Mouse (Mus musculus): ENCODE data around the gene Ehd4. TPM values are rescaled to one million over a fixed set of nuclear protein-coding genes. Genes with fewer than 3 reads are reported as not detected.

Gene Ehd4
- total RNA-seq, 1 experiment from 2014 or later: 34.2 TPM

- ATAC-seq (replicated peaks in 1 of 2; ENCODE audit: insufficient read depth in 1 of 2, low FRiP score in 2 of 2, low TSS enrichment in 1 of 2, low read depth in 1 of 2, poor library complexity in 2 of 2, severe bottlenecking in 2 of 2): no peak
Observed at GRCm38 (mm10) chr2:120097868-120098267, 56.5 kb downstream of the Ehd4 start.

- ATAC-seq (replicated peaks in 1 of 2; ENCODE audit: insufficient read depth in 1 of 2, low FRiP score in 2 of 2, low TSS enrichment in 1 of 2, low read depth in 1 of 2, poor library complexity in 2 of 2, severe bottlenecking in 2 of 2): no peak
Observed at GRCm38 (mm10) chr2:120096711-120097110, 57.7 kb downstream of the Ehd4 start.

- ATAC-seq (replicated peaks in 1 of 2; ENCODE audit: insufficient read depth in 1 of 2, low FRiP score in 2 of 2, low TSS enrichment in 1 of 2, low read depth in 1 of 2, poor library complexity in 2 of 2, severe bottlenecking in 2 of 2): no peak
Observed at GRCm38 (mm10) chr2:120096191-120096590, 58.2 kb downstream of the Ehd4 start.

GRCm38 (mm10) chr2:120095171-120095570, 59.2 kb downstream of the Ehd4 start:
- no peak for ATAC-seq (replicated peaks in 1 of 2; ENCODE audit: insufficient read depth in 1 of 2, low FRiP score in 2 of 2, low TSS enrichment in 1 of 2, low read depth in 1 of 2, poor library complexity in 2 of 2, severe bottlenecking in 2 of 2)

- ATAC-seq (replicated peaks in 1 of 2; ENCODE audit: insufficient read depth in 1 of 2, low FRiP score in 2 of 2, low TSS enrichment in 1 of 2, low read depth in 1 of 2, poor library complexity in 2 of 2, severe bottlenecking in 2 of 2): peak; percentile 67 to 68
Observed at GRCm38 (mm10) chr2:120093671-120094430, 60.6 kb downstream of the Ehd4 start.

GRCm38 (mm10) chr2:120090979-120091378, 63.4 kb downstream of the Ehd4 start:
- no peak for ATAC-seq (replicated peaks in 1 of 2; ENCODE audit: insufficient read depth in 1 of 2, low FRiP score in 2 of 2, low TSS enrichment in 1 of 2, low read depth in 1 of 2, poor library complexity in 2 of 2, severe bottlenecking in 2 of 2)

- no peak for ATAC-seq (replicated peaks in 1 of 2; ENCODE audit: insufficient read depth in 1 of 2, low FRiP score in 2 of 2, low TSS enrichment in 1 of 2, low read depth in 1 of 2, poor library complexity in 2 of 2, severe bottlenecking in 2 of 2)
Observed at GRCm38 (mm10) chr2:120087897-120088296, 66.5 kb downstream of the Ehd4 start.

GRCm38 (mm10) chr2:120087391-120087790, 67.0 kb downstream of the Ehd4 start:
- no peak for ATAC-seq (replicated peaks in 1 of 2; ENCODE audit: insufficient read depth in 1 of 2, low FRiP score in 2 of 2, low TSS enrichment in 1 of 2, low read depth in 1 of 2, poor library complexity in 2 of 2, severe bottlenecking in 2 of 2)

- no peak for ATAC-seq (replicated peaks in 1 of 2; ENCODE audit: insufficient read depth in 1 of 2, low FRiP score in 2 of 2, low TSS enrichment in 1 of 2, low read depth in 1 of 2, poor library complexity in 2 of 2, severe bottlenecking in 2 of 2)
Observed at GRCm38 (mm10) chr2:120086038-120086437, 68.4 kb downstream of the Ehd4 start.

GRCm38 (mm10) chr2:120084593-120085361, 69.6 kb downstream of the Ehd4 start:
- no peak for ATAC-seq (replicated peaks in 1 of 2; ENCODE audit: insufficient read depth in 1 of 2, low FRiP score in 2 of 2, low TSS enrichment in 1 of 2, low read depth in 1 of 2, poor library complexity in 2 of 2, severe bottlenecking in 2 of 2)

- no peak for ATAC-seq (replicated peaks in 1 of 2; ENCODE audit: insufficient read depth in 1 of 2, low FRiP score in 2 of 2, low TSS enrichment in 1 of 2, low read depth in 1 of 2, poor library complexity in 2 of 2, severe bottlenecking in 2 of 2)
Observed at GRCm38 (mm10) chr2:120082416-120082815, 72.0 kb downstream of the Ehd4 start.

GRCm38 (mm10) chr2:120076076-120076705, 78.2 kb downstream of the Ehd4 start:
- ATAC-seq (replicated peaks in 1 of 2; ENCODE audit: insufficient read depth in 1 of 2, low FRiP score in 2 of 2, low TSS enrichment in 1 of 2, low read depth in 1 of 2, poor library complexity in 2 of 2, severe bottlenecking in 2 of 2): peak; percentile 71 to 75

GRCm38 (mm10) chr2:120074096-120074495, 80.3 kb downstream of the Ehd4 start:
- no peak for ATAC-seq (replicated peaks in 1 of 2; ENCODE audit: insufficient read depth in 1 of 2, low FRiP score in 2 of 2, low TSS enrichment in 1 of 2, low read depth in 1 of 2, poor library complexity in 2 of 2, severe bottlenecking in 2 of 2)

- ATAC-seq (replicated peaks in 1 of 2; ENCODE audit: insufficient read depth in 1 of 2, low FRiP score in 2 of 2, low TSS enrichment in 1 of 2, low read depth in 1 of 2, poor library complexity in 2 of 2, severe bottlenecking in 2 of 2): no peak
Observed at GRCm38 (mm10) chr2:120069466-120069990, 84.9 kb downstream of the Ehd4 start.

- peak; percentile 34 to 55; a peak in 3 of 4 replicates for ATAC-seq (replicated peaks in 1 of 2; ENCODE audit: insufficient read depth in 1 of 2, low FRiP score in 2 of 2, low TSS enrichment in 1 of 2, low read depth in 1 of 2, poor library complexity in 2 of 2, severe bottlenecking in 2 of 2)
Observed at GRCm38 (mm10) chr2:120068555-120069465, 85.6 kb downstream of the Ehd4 start.

- no peak for ATAC-seq (replicated peaks in 1 of 2; ENCODE audit: insufficient read depth in 1 of 2, low FRiP score in 2 of 2, low TSS enrichment in 1 of 2, low read depth in 1 of 2, poor library complexity in 2 of 2, severe bottlenecking in 2 of 2)
Observed at GRCm38 (mm10) chr2:120066224-120066623, 88.2 kb downstream of the Ehd4 start.

GRCm38 (mm10) chr2:120065243-120065642, 89.2 kb downstream of the Ehd4 start:
- no peak for ATAC-seq (replicated peaks in 1 of 2; ENCODE audit: insufficient read depth in 1 of 2, low FRiP score in 2 of 2, low TSS enrichment in 1 of 2, low read depth in 1 of 2, poor library complexity in 2 of 2, severe bottlenecking in 2 of 2)
